Mouse (Mus musculus): ENCODE results near the gene Triobp. TPM values are rescaled to one million over a fixed set of nuclear protein-coding genes. Genes with fewer than 3 reads are reported as not detected.

The Triobp gene
- polyA plus RNA-seq, 1 experiment from 2014 or later = 33.4 TPM

- ATAC-seq (replicated peaks; ENCODE audit: insufficient number of reproducible peaks, low FRiP score, low TSS enrichment, low read depth) (no peak), DNase-seq (ENCODE audit: low spot score) (peak; percentile 26)
- 62% methylated on average over 8 of the region's 8 CpGs for WGBS
- H3K4me2 ChIP-seq (ENCODE audit: low read depth, low read length) = no peak overlapping the region
- H3K9me3 ChIP-seq (replicated peaks; ENCODE audit: control insufficient read depth, low read length) = no peaks in the 10 kb centered on the region
- H3K4me3 ChIP-seq (ENCODE audit: low read depth, low read length) = no peak overlapping the region
- H3K27ac ChIP-seq (replicated peaks; ENCODE audit: low read depth, low read length) = peak overlapping the region; percentile 35; the same call in 1 of the 2 replicates
- peaks cover 17% of the 10 kb centered on the region for H3K36me3 ChIP-seq (replicated peaks; ENCODE audit: control insufficient read depth, insufficient read depth, low read depth, low read length)
- H3K9ac ChIP-seq (replicated peaks; ENCODE audit: low read length) = no peak overlapping the region
- H3K27me3 ChIP-seq (ENCODE audit: control insufficient read depth, insufficient read depth, low read length) = no peaks in the 10 kb centered on the region
- H3K4me1 ChIP-seq (ENCODE audit: control insufficient read depth, insufficient read depth, low read length) = no peaks in the 10 kb centered on the region
Measured at GRCm38 (mm10) chr15:78998348-78998747, 50.8 kb downstream of the Triobp start.

DNA sequence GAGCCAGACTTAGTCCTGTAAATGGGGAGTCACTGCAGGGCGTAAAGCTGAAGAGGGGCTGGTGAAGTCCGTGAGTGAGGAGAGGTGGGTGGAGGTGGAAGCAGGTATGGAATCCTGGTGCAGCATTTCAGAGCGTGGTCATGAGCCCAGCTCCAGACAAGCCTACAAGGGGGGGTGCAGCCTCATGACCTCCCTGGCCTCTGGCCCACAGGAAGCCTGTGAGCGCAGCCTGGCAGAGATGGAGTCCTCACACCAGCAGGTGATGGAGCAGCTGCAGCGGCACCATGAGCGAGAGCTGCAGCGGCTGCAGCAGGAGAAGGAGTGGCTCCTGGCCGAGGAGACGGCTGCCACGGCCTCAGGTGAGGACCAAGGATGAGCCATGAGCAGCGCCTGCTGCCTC lies 52.1 kb downstream of the Triobp start:
- Histone ChIP-seq H3K27ac (replicated peaks; ENCODE audit: low read depth, low read length) (no peak overlapping the region), H3K27me3 (ENCODE audit: control insufficient read depth, insufficient read depth, low read length) (no peaks in the 10 kb centered on the region), H3K9ac (replicated peaks; ENCODE audit: low read length) (no peak overlapping the region), H3K9me3 (replicated peaks; ENCODE audit: control insufficient read depth, low read length) (no peaks in the 10 kb centered on the region), H3K4me2 (ENCODE audit: low read depth, low read length) (no peak overlapping the region), H3K36me3 (replicated peaks; ENCODE audit: control insufficient read depth, insufficient read depth, low read depth, low read length) (peaks cover 14% of the 10 kb centered on the region), H3K4me1 (ENCODE audit: control insufficient read depth, insufficient read depth, low read length) (no peaks in the 10 kb centered on the region), H3K4me3 (ENCODE audit: low read depth, low read length) (no peak overlapping the region)
- WGBS = 81% methylated on average over 11 of the region's 11 CpGs
- no peak for ATAC-seq (replicated peaks; ENCODE audit: insufficient number of reproducible peaks, low FRiP score, low TSS enrichment, low read depth)
- no peak for DNase-seq (ENCODE audit: low spot score)

DNA sequence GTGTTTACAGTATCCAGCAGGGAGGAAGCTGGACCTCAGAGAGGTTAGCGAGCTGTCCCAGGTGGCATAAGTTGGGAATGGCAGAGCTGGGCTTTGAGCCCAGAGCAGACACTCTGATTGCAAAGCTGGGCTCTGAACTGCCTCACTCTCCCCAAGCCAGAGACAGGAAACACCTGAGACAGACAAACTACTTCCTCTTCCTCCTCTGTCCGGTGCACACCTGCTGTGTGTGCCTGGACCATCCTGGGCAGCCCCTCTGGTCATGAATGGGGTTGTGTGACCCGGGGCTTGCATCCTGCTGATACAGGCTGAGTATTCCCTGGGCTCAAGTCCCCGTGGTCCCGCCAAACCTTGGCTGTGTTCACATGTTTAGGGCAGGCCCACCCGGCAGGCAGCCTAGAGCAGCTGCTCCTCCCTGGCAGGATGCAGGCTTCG lies 52.9 kb downstream of the Triobp start:
- Histone ChIP-seq H3K4me3 (ENCODE audit: low read depth, low read length) (no peak overlapping the region), H3K27me3 (ENCODE audit: control insufficient read depth, insufficient read depth, low read length) (no peaks in the 10 kb centered on the region), H3K4me2 (ENCODE audit: low read depth, low read length) (no peak overlapping the region), H3K4me1 (ENCODE audit: control insufficient read depth, insufficient read depth, low read length) (no peaks in the 10 kb centered on the region), H3K27ac (replicated peaks; ENCODE audit: low read depth, low read length) (no peak overlapping the region), H3K9ac (replicated peaks; ENCODE audit: low read length) (no peak overlapping the region), H3K36me3 (replicated peaks; ENCODE audit: control insufficient read depth, insufficient read depth, low read depth, low read length) (peaks cover 11% of the 10 kb centered on the region), H3K9me3 (replicated peaks; ENCODE audit: control insufficient read depth, low read length) (no peaks in the 10 kb centered on the region)
- DNase-seq (ENCODE audit: low spot score) (no peak), ATAC-seq (replicated peaks; ENCODE audit: insufficient number of reproducible peaks, low FRiP score, low TSS enrichment, low read depth) (no peak)
- 85% methylated on average over 7 of the region's 7 CpGs for WGBS

GRCm38 (mm10) chr15:79001559-79001958 lies 54.0 kb downstream of the Triobp start:
- Histone ChIP-seq H3K9ac (replicated peaks; ENCODE audit: low read length) (no peak overlapping the region), H3K4me3 (ENCODE audit: low read depth, low read length) (no peak overlapping the region), H3K36me3 (replicated peaks; ENCODE audit: control insufficient read depth, insufficient read depth, low read depth, low read length) (peaks cover 11% of the 10 kb centered on the region), H3K4me1 (ENCODE audit: control insufficient read depth, insufficient read depth, low read length) (no peaks in the 10 kb centered on the region), H3K27me3 (ENCODE audit: control insufficient read depth, insufficient read depth, low read length) (no peaks in the 10 kb centered on the region), H3K4me2 (ENCODE audit: low read depth, low read length) (no peak overlapping the region), H3K27ac (replicated peaks; ENCODE audit: low read depth, low read length) (no peak overlapping the region), H3K9me3 (replicated peaks; ENCODE audit: control insufficient read depth, low read length) (no peaks in the 10 kb centered on the region)
- ATAC-seq (replicated peaks; ENCODE audit: insufficient number of reproducible peaks, low FRiP score, low TSS enrichment, low read depth) = no peak
- DNase-seq (ENCODE audit: low spot score) = no peak
- 89% methylated on average over 5 of the region's 5 CpGs for WGBS

- 52% methylated on average over 19 of the region's 19 CpGs for whole genome bisulfite sequencing
- ATAC-seq (replicated peaks; ENCODE audit: insufficient number of reproducible peaks, low FRiP score, low TSS enrichment, low read depth) (no peak), DNase-seq (ENCODE audit: low spot score) (no peak)
- Histone ChIP-seq H3K4me1 (ENCODE audit: control insufficient read depth, insufficient read depth, low read length) (no peaks in the 10 kb centered on the region), H3K9me3 (replicated peaks; ENCODE audit: control insufficient read depth, low read length) (no peaks in the 10 kb centered on the region), H3K9ac (replicated peaks; ENCODE audit: low read length) (no peak overlapping the region), H3K36me3 (replicated peaks; ENCODE audit: control insufficient read depth, insufficient read depth, low read depth, low read length) (peaks cover 11% of the 10 kb centered on the region), H3K27me3 (ENCODE audit: control insufficient read depth, insufficient read depth, low read length) (no peaks in the 10 kb centered on the region), H3K27ac (replicated peaks; ENCODE audit: low read depth, low read length) (no peak overlapping the region), H3K4me2 (ENCODE audit: low read depth, low read length) (no peak overlapping the region), H3K4me3 (ENCODE audit: low read depth, low read length) (no peak overlapping the region)
Measured at GRCm38 (mm10) chr15:79002036-79002435, 54.5 kb downstream of the Triobp start.

GRCm38 (mm10) chr15:79003079-79003478 lies 55.6 kb downstream of the Triobp start:
- DNase-seq (ENCODE audit: low spot score) (no peak), ATAC-seq (replicated peaks; ENCODE audit: insufficient number of reproducible peaks, low FRiP score, low TSS enrichment, low read depth) (no peak)
- Histone ChIP-seq H3K27ac (replicated peaks; ENCODE audit: low read depth, low read length) (no peak overlapping the region), H3K9me3 (replicated peaks; ENCODE audit: control insufficient read depth, low read length) (no peaks in the 10 kb centered on the region), H3K4me3 (ENCODE audit: low read depth, low read length) (no peak overlapping the region), H3K4me2 (ENCODE audit: low read depth, low read length) (no peak overlapping the region), H3K9ac (replicated peaks; ENCODE audit: low read length) (no peak overlapping the region), H3K27me3 (ENCODE audit: control insufficient read depth, insufficient read depth, low read length) (no peaks in the 10 kb centered on the region), H3K4me1 (ENCODE audit: control insufficient read depth, insufficient read depth, low read length) (no peaks in the 10 kb centered on the region), H3K36me3 (replicated peaks; ENCODE audit: control insufficient read depth, insufficient read depth, low read depth, low read length) (peaks cover 11% of the 10 kb centered on the region)
- WGBS = 83% methylated on average over 3 of the region's 3 CpGs

GRCm38 (mm10) chr15:79005581-79005980 lies 58.1 kb downstream of the Triobp start:
- no peak overlapping the region for H3K27ac ChIP-seq (replicated peaks; ENCODE audit: low read depth, low read length)
- 87% methylated on average over 9 of the region's 9 CpGs for WGBS
- ATAC-seq (replicated peaks; ENCODE audit: insufficient number of reproducible peaks, low FRiP score, low TSS enrichment, low read depth) (no peak), DNase-seq (ENCODE audit: low spot score) (no peak)
- H3K4me2 ChIP-seq (ENCODE audit: low read depth, low read length) = no peak overlapping the region
- peaks cover 11% of the 10 kb centered on the region for H3K36me3 ChIP-seq (replicated peaks; ENCODE audit: control insufficient read depth, insufficient read depth, low read depth, low read length)
- H3K9ac ChIP-seq (replicated peaks; ENCODE audit: low read length) = no peak overlapping the region
- H3K4me3 ChIP-seq (ENCODE audit: low read depth, low read length) = no peak overlapping the region
- no peaks in the 10 kb centered on the region for H3K9me3 ChIP-seq (replicated peaks; ENCODE audit: control insufficient read depth, low read length)
- no peaks in the 10 kb centered on the region for H3K4me1 ChIP-seq (ENCODE audit: control insufficient read depth, insufficient read depth, low read length)
- H3K27me3 ChIP-seq (ENCODE audit: control insufficient read depth, insufficient read depth, low read length) = no peaks in the 10 kb centered on the region

- no peaks in the 10 kb centered on the region for H3K9me3 ChIP-seq (replicated peaks; ENCODE audit: control insufficient read depth, low read length)
- 81% methylated on average over 3 of the region's 3 CpGs for WGBS
Measured at GRCm38 (mm10) chr15:79006638-79007037, 59.1 kb downstream of the Triobp start.

More at GRCm38 (mm10) chr15:79006638-79007037, 59.1 kb downstream of the Triobp start:
- no peak for DNase-seq (ENCODE audit: low spot score)
- H3K27ac ChIP-seq (replicated peaks; ENCODE audit: low read depth, low read length) = no peak overlapping the region
- no peaks in the 10 kb centered on the region for H3K4me1 ChIP-seq (ENCODE audit: control insufficient read depth, insufficient read depth, low read length)
- H3K4me3 ChIP-seq (ENCODE audit: low read depth, low read length) = no peak overlapping the region
- peaks cover 8% of the 10 kb centered on the region for H3K36me3 ChIP-seq (replicated peaks; ENCODE audit: control insufficient read depth, insufficient read depth, low read depth, low read length)
- no peak for ATAC-seq (replicated peaks; ENCODE audit: insufficient number of reproducible peaks, low FRiP score, low TSS enrichment, low read depth)
- no peak overlapping the region for H3K9ac ChIP-seq (replicated peaks; ENCODE audit: low read length)
- H3K4me2 ChIP-seq (ENCODE audit: low read depth, low read length) = no peak overlapping the region
- no peaks in the 10 kb centered on the region for H3K27me3 ChIP-seq (ENCODE audit: control insufficient read depth, insufficient read depth, low read length)

Data from embryonic facial prominence, embryonic 11.5 days (tissue).